Comparison of ENCODE assay signal across 14 mouse cellular contexts in the genomic region with DNA sequence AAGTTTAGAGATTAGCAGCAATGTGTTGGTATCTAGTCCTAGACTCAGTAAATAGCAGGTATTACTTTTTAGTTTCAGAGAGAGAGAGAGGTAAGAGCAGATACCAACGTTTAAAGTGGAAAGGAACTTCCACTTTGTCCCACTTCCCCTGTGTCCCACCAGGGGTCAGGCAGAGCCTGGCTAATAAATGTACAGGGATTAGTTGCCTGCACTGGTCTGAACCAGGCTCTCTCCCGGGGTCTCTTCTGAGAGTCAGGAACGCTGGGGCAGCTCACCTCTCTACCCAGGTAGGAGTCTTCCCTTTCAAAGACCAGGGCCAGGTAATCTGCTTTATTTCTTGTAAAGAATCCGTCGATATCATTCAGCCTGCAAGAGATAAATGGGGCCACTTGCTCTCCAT. TPM values are rescaled to one million over a fixed set of nuclear protein-coding genes. Genes with fewer than 3 reads are reported as not detected.
A peak's percentile ranks its signal among the peaks of the same experiment; 100 is the strongest.
DNase-seq lines count a peak whose midpoint lies in the region; ATAC-seq lines count a peak whose summit lies in the region.
"Had no signal": no experiment of that assay in that cellular context is flagged by ENCODE, and none has a peak within 500 bp of the region (broad histone marks: within the 10 kb centered on the region; RNA-seq: fewer than 3 reads in every experiment).

No protein-coding gene starts in this region.

- no peak overlapping the region for H3K4me2 ChIP-seq in kidney, embryonic 14.5 days (replicated peaks; ENCODE audit: low read depth, low read length)
- H3K4me2 ChIP-seq: neural tube, embryonic 13.5 days had no signal

- H3K4me3 ChIP-seq in kidney, embryonic 14.5 days (ENCODE audit: low read length), result no peak overlapping the region
- H3K4me3 ChIP-seq: neural tube, embryonic 13.5 days had no signal

- DNase-seq in kidney, postnatal 10 days, result peak; percentile 33
- peak; percentile 38 for DNase-seq in A20 (ENCODE audit: low read depth, low spot score)
- DNase-seq in ES-CJ7 (ENCODE audit: low read depth, low spot score), result peak; percentile 37
- no peak for DNase-seq in urinary bladder, postnatal 4 days (ENCODE audit: low spot score in 2 of 2)
- no peak for DNase-seq in adrenal gland, adult 8-10 months
- DNase-seq: heart, postnatal 10 days; kidney, adult 9 months; thymus, postnatal 25 days had no signal

- H3K27me3 ChIP-seq in kidney, embryonic 14.5 days (ENCODE audit: control insufficient read depth, insufficient read depth, low read length), result no peaks in the 10 kb centered on the region
- H3K27me3 ChIP-seq: neural tube, embryonic 13.5 days had no signal

- peaks cover 29% of the 10 kb centered on the region for H3K36me3 ChIP-seq in kidney, embryonic 14.5 days (ENCODE audit: control insufficient read depth, insufficient read depth, low read length)

- 68% methylated on average over 5 of the region's 5 CpGs for WGBS in kidney, embryonic 14.5 days

- no peak; the same call in 1 of the 2 replicates for ATAC-seq in kidney, embryonic 14.5 days (ENCODE audit: low FRiP score, low TSS enrichment)
- peak; percentile 17 for ATAC-seq in inflammation-experienced regulatory T-cells, adult 6 months

- H3K4me1 ChIP-seq in kidney, embryonic 14.5 days (ENCODE audit: control insufficient read depth, insufficient read depth, low read length), result no peaks in the 10 kb centered on the region

- H3K9me3 ChIP-seq in kidney, embryonic 14.5 days (ENCODE audit: control insufficient read depth, low read length), result 0 out of 2 replicates have a peak, but pooled peaks cover 5% of the 10 kb centered on the region
- H3K9me3 ChIP-seq: neural tube, embryonic 13.5 days had no signal

- no peak overlapping the region for H3K27ac ChIP-seq in kidney, embryonic 14.5 days (ENCODE audit: low read depth, low read length)
- H3K27ac ChIP-seq: macrophage; neural tube, embryonic 13.5 days had no signal

- no peak overlapping the region for H3K9ac ChIP-seq in kidney, embryonic 14.5 days (ENCODE audit: low read depth, low read length)
- H3K9ac ChIP-seq: neural tube, embryonic 13.5 days had no signal

RNA-seq across cellular contexts. Expression of gene Qsox1, which starts 20.8 kb away (rescaled TPM):
- 11.0 and 13.5 TPM in 2 replicates for polyA plus RNA-seq in kidney, embryonic 14.5 days (2014; fragmentation: Nextera tagmentation; extraction: Ambion mirVana)
- polyA plus RNA-seq in inflammation-experienced regulatory T-cells, adult 6 months (2017; shearing (Covaris generic)), result 10 to 100 TPM; 39.2 to 46.8 (median 44.1) TPM
- 10 to 100 TPM; 55.9 to 95.0 (median 70.2) TPM for total RNA-seq in adrenal gland, adult 8-10 months (2022)

RNA-seq across cellular contexts. Expression of gene Lhx4, which starts 40.4 kb away (rescaled TPM):
- polyA plus RNA-seq in kidney, embryonic 14.5 days (2014; fragmentation: Nextera tagmentation; extraction: Ambion mirVana), result 0.08 TPM in 1 of 2 replicates, not detected in the other
- polyA plus RNA-seq in inflammation-experienced regulatory T-cells, adult 6 months (2017; shearing (Covaris generic)), result not detected
- total RNA-seq in adrenal gland, adult 8-10 months (2022), result under 1 TPM in 2 of 4 experiments, not detected in 2; 0.03 to 0.12 TPM
- total RNA-seq: heart, postnatal 10 days; left cerebral cortex, postnatal 36 days had no signal
- polyA plus RNA-seq: macrophage; spleen, adult 2 months had no signal

Comparison
In these comparisons a context has a peak if more than half of its experiments do, and no peak if none do; other contexts are left out.
1. DNase-seq: peak in kidney, postnatal 10 days (single experiment), A20 (single experiment) and ES-CJ7 (single experiment); none in urinary bladder, postnatal 4 days (0 of 2) and adrenal gland, adult 8-10 months (single experiment).